Mouse (Mus musculus): ENCODE measurements at regions not wholly inside any gene's neighbourhood (a gene's known extent, or its start where the extent isn't known, plus 50 kb on each side); places are given as distances from the start of the nearest gene placed in this dataset.
A peak's percentile ranks its signal among the peaks of the same experiment; 100 is the strongest.

GRCm38 (mm10) chr14:67626181-67626580 lies 1617.2 kb upstream of the Gulo start:
- DNase-seq: no peak

- DNase-seq: no peak
These were observed 1615.0 kb upstream of the Gulo start for GRCm38 (mm10) chr14:67623841-67624480.

DNA sequence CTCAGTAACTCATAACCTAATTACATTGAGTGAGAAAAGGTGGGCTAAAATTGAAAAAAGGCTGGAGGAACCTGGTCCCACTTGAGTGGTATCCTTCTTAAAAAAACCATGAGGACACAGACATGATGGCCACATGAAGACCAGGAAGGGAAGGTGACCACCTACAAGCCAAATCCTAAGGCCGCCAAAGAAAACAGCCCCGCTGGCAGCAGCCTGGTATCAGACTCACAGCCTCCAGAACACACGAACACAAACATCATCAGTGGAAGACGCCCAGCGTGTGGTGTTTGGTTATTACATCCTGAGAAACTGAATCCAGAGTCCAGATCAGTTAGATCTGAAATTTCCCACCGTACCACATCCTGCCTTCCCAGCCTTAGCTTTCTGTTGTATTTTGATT lies 1613.9 kb upstream of the Gulo start:
- no peak for DNase-seq

GRCm38 (mm10) chr14:67621486-67621885 lies 1612.5 kb upstream of the Gulo start:
- no peak for DNase-seq

DNA sequence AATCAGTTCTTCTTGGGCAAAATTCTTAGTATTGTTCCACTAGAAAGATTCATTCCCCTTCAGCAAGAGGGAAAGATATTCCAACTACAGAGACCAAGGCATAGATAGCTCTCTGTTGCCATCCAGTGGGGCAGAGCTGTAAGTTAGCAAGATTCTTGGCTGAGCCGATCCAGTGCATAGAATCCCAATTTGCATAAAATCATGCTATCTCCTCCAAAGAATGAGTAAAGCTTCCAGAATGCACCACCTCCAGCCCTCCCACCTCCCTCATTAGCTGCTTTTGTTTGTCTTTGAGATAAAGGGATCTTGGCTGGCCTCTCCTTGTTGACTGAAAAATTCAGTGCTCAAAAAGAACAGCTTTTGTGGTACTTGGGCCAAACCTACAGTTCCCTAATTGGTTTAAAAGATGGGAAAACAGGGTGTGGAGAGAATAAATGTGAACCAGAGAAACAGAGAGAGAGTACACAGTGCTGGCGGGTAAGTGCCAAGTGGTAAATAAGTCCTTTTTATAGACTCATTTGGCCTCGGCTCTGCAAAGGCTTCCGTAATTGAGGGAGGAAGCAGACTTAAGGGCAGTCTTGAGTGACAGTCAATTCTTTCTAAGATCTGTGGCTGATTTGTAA lies 1612.0 kb upstream of the Gulo start:
- DNase-seq: peak; percentile 5

GRCm38 (mm10) chr14:67619571-67619970 lies 1610.6 kb upstream of the Gulo start:
- DNase-seq: no peak

- DNase-seq: no peak
These were observed 1605.4 kb upstream of the Gulo start for GRCm38 (mm10) chr14:67614369-67614768.

DNA sequence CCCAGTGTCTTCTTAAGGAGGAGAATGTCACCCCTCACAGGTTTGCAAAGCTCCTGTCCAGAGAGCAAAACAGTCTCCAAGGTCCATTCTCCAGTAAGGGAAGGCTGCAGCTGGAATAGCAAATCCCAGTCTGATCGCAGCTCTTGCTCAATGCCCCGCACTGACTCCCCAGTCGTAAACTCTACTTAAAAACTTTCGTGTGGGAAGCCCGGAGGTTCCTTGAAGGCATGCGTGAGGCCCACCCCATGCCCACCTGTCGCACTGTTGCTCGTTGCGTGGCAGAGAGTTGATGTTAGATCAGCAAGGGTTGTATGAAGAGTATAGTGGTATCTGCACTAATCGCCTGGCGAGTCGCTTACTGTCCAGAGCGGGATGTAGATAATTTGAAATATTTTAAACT lies 1604.7 kb upstream of the Gulo start:
- DNase-seq: no peak

DNA sequence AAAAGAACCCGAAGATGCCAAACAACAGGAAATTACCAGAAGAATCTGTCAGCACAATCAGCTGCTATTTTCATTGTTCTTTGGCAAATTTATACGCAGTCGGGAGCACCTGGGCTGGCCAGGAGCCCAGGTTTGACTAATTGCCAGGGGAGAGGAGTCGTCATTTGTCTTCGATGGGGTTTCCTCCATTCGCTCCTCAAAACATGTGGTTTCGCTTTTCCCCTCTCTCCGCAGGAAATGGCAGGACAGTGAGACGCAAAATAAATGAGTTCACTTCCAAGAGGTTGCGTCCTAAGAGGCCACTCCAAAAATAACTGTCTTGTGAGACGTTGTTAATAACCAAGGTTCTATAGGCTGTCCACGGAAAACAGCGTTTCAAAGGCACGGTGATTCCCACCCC lies 1604.2 kb upstream of the Gulo start:
- DNase-seq: no peak

DNA sequence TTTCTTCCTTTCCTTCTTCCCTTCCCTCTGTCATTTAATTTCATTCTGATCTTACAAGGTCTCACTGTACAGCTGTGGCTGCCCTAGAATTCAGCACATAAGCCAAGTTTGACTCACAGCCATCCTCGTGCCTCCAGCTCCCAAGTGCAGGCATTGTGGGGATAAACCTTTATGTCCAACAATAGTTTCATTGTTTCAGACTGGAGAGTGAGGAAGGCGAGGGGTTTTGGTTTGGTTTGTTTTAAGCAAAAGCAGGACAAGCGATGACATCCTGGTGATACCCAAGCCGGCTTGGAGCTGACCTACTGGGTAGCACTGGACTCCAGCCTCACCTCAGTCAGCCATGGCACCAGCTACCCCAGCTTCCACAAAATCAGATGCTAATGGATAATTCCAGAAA lies 1603.5 kb upstream of the Gulo start:
- DNase-seq: no peak

DNA sequence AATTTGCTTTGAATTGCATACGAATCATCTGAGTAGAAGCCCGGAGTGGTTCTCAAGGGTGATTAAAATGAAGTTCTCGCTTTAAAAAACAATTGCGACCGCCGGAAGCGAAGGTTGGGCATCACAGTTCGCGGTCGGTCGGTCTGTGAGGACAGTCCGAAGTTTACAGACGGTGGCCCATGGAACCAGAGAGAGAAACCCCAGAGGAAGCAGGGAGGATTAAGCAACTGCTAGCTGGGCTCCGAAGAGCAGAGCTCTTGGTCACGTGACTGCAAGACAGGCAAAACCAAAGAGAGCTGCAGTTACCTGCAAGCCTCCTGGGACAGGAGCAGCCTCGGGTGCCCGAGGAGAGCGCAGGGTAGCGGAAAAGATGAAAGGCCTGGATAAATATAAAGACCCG lies 1599.3 kb upstream of the Gulo start:
- no peak for DNase-seq

DNA sequence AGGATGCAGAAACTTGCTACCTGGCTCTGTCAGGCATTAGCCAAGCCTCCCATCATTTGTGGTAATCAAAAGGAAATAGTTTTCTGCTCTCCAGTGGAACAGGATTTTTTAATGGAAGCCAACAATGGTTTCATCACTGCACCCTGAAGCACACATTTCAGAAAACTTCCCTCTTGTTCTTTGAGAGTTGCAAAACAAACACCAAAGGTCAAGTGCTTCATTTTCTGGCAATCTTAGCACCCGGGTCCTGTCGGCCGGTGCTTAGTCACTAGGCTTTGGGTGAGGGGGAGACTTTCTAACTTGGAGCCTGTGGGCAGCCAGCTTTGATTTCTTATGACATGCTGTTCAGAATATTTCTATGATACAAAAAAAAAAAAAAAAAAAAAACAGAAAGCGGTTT lies 1594.0 kb upstream of the Gulo start:
- DNase-seq: no peak

DNA sequence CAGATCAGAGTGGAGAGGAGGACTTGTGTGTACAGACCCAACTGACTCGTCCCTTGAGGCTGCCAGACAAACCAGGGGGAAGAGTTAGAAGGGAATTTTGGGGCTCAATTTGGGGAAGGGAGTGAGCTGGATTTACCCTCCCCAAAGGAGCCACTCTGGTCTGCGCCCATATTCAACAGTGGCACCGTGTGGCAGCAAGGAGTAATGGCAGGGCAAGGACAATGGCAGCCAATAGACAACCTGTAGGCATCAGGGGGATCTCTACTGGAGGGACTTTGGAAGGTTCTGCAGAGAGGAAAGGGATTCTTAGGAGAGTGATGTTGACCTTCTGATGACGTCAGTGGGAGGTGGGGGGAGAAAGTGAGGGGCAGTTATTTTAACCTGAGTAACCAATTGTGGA lies 1590.7 kb upstream of the Gulo start:
- no peak for DNase-seq

DNA sequence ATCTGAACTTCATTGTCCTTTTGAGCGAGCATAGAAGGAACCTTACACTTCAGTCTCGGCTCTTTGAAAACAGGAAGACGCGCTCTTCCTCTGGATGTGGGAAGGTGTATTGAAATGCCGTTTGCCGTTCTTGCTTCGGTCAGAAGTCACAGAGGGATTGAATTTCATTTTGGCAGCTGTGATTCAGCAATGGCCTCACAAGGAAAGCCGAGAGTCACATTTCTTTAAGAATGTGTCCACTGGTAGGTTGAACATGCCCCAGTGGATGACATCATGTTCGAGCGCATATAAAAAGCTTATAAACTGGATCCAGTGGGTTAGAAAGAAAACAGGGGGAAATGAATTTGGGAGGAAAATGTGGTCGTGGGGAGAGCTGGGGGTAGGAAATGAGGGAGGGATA lies 1579.6 kb upstream of the Gulo start:
- no peak for DNase-seq

DNA sequence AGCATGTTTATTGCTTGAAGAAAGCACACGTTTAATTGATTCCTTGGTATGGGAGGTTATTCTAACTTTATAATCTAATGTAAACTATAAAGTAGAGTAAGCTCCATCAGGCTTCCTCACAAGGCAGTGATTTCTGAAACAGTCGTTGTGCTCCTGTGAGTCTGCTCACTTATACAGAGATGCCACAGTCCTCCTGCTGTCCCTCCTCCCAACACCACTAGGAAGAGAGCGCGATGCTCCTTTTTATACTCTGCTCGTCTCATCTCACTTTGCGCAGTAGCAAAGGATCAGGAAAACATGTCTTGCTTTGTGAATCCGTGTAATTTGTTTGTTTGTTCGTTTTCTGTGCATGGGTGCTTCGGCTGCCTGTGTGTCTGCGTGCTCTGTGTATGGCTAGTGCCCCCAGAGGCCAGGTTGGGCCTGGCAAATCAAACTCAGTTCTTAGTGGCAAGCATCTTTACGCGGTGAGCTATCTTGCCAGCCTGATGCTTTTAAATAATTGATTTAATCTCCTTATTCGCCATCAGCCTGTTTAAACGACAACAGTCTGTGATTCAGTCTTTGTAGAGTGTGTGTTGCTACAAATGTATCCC lies 1575.5 kb upstream of the Gulo start:
- DNase-seq: no peak

DNA sequence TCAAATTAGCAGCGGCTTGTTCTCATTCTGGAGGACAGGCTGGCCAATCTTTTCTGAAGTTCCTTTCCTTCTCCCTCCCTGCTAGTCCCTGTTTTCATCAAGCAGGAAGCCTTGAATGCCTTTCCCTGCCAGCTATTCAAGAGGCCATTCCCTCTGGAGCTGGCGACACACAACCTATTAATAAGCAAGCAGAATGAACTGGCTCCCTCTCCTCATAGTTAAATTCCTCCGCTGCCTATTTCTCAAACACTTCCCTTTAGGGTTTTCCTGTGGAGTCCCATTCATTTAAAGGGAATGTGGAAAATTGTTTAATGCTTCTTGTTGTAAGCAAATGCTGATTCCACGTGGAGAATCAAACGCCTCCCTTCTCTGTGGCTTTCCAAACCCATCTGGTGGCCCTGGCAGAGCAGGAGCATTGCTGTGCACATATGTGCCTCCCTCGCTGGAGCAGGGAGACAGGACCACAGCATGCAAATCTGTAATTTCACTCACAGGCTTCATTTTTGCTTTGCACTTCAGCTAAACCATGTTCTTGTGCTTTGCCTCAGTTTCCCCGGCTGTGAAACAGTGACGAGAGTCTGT lies 1573.3 kb upstream of the Gulo start:
- DNase-seq: no peak

DNA sequence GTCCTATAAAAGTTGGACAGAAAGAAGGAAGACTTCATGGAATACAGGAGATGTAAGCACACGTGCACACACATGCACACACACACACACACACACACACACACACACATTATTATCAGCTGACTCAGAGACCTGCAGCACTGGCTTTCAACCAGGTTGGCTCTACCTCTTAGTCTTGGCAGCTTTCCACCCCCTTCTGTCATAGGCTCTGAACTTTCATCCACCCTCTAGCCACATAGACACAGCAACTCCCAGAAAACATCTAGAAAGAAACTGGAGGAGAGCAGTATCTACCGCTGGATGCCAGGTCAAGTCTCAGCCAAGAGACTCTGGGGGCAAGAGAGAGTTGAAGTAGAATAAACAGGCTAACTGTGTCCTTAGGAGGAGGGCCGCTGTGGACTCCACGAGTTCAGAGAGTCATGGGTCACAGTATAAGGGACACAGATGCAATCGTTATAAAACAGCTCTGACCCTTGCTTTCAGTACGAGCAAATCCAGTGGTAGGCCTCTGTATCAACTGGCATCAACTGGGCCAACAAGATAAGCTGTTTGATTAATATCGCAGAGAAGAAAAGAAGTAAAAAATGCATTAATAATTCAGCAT lies 1565.4 kb upstream of the Gulo start:
- no peak for DNase-seq

DNA sequence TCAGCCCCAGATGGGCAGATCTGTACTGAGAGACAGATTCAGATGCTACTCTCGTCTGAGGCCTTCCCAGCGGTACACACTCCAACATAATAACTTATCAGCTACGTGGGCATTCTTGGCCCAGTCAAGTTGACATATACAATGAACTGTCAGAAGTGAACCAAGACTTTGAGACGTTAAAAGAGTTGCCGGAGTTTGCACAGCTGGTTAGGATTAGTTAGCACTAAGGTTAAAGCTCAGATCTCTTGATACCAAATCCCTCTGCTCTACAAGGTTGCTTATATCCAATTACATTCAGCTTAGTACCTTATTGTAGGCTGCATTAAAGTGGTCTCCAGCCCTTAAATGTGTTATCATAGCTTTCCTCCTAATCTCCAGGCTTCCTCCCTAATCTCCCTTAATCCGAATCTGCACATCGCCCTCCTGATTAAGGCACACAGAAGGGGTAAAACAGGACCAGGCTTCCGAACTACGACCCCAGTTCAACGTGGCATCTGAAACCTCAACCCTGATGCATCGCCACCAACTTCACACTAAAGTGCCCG lies 1564.5 kb upstream of the Gulo start:
- DNase-seq: no peak

GRCm38 (mm10) chr14:67569744-67570322 lies 1560.8 kb upstream of the Gulo start:
- DNase-seq: no peak

- no peak for DNase-seq
These were observed 1560.1 kb upstream of the Gulo start for GRCm38 (mm10) chr14:67568896-67569743.

DNA sequence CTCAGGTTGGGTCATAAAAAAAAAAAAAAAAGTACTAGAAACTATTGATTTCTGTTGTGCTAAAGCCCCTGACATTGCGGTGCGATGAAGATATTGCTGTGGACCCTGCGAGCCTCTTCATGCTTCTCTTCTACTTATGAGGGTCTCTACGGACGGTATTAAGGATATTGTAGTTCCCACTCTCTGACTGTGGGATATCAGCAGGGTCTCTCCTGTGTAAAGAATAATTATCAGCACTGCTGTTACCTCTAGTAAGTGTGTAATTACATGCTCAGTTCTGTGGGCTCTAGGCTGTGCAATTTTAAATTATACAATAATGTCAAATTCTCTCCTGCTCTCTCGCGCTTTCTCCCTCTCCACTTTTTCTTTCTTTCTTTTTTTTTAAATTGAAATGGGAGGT lies 1545.9 kb upstream of the Gulo start:
- DNase-seq: no peak

GRCm38 (mm10) chr14:67550462-67551185 lies 1541.6 kb upstream of the Gulo start:
- no peak for DNase-seq

All from cerebellum, adult 8-10 months (tissue).